Mouse (Mus musculus) myocyte (in vitro differentiated cells): ENCODE results near the gene Fam129a. TPM values are rescaled to one million over a fixed set of nuclear protein-coding genes. Genes with fewer than 3 reads are reported as not detected.

ENCODE experiments used
- H3K27me3 ChIP-seq: one replicate; pipeline ENCODE4 v1.6.1; 2011; ENCODE audit not compliant: control insufficient read depth, insufficient read depth, insufficient read length
- H3K36me3 ChIP-seq: one replicate; pipeline ENCODE4 v1.6.1; 2011; ENCODE audit not compliant: control insufficient read depth, insufficient read depth
- H3K4me2 ChIP-seq: one replicate; pipeline ENCODE4 v1.6.1; 2011; ENCODE audit warnings: low read depth, control low read depth
- H3K4me3 ChIP-seq: one replicate; pipeline ENCODE4 v1.5.1; 2011; ENCODE audit warnings: mild to moderate bottlenecking, control low read depth, moderate library complexity
- H3K79me2 ChIP-seq: one replicate; pipeline ENCODE4 v1.6.1; 2011; ENCODE audit not compliant: control insufficient read depth, insufficient read depth
- H3ac ChIP-seq: one replicate; pipeline ENCODE4 v1.6.1; 2011; ENCODE audit not compliant: control insufficient read depth, insufficient read length
- CEBPB ChIP-seq: IDR thresholded peaks from 2 replicates; pipeline ENCODE4 v1.6.1; 2011; ENCODE audit warnings: mild to moderate bottlenecking, moderate library complexity; ENCODE audit not compliant: poor library complexity, insufficient read depth, severe bottlenecking
- E2F4 ChIP-seq: IDR thresholded peaks from one replicate; pipeline ENCODE4 v1.6.1; 2011; ENCODE audit warnings: mild to moderate bottlenecking, control low read depth, moderate library complexity; ENCODE audit not compliant: insufficient read depth
- MAX ChIP-seq: IDR thresholded peaks from one replicate; pipeline ENCODE4 v1.6.1; 2011; ENCODE audit warnings: low read depth, mild to moderate bottlenecking, control low read depth
- MYOD1 ChIP-seq, 3 experiments: IDR thresholded peaks; one replicate each; pipeline ENCODE4 v1.6.1; 2011; ENCODE audit warnings: control low read depth in 2 of 3, low read depth in 2 of 3, mild to moderate bottlenecking in 2 of 3, moderate library complexity in 1 of 3; ENCODE audit not compliant: insufficient read length in 2 of 3, control insufficient read depth in 1 of 3
- MYOG ChIP-seq, 3 experiments: IDR thresholded peaks; one replicate each; pipeline ENCODE4 v1.6.1; 2011; ENCODE audit warnings: control low read depth in 2 of 3, low read depth in 2 of 3, mild to moderate bottlenecking in 2 of 3; ENCODE audit not compliant: insufficient read length in 2 of 3, control insufficient read depth in 1 of 3, insufficient read depth in 1 of 3
- POLR2A ChIP-seq: IDR thresholded peaks from one replicate; pipeline ENCODE4 v1.6.1; 2011; ENCODE audit warnings: low read depth, mild to moderate bottlenecking, control low read depth, moderate library complexity; ENCODE audit not compliant: insufficient read length
- POLR2AphosphoS2 ChIP-seq: IDR thresholded peaks from one replicate; pipeline ENCODE4 v1.6.1; 2011; ENCODE audit warnings: low read depth, control low read depth; ENCODE audit not compliant: insufficient read length
- REST ChIP-seq: IDR thresholded peaks from one replicate; pipeline ENCODE4 v1.6.1; 2011; ENCODE audit warnings: mild to moderate bottlenecking, control low read depth, moderate library complexity; ENCODE audit not compliant: insufficient read depth, insufficient read length
- SRF ChIP-seq: IDR thresholded peaks from one replicate; pipeline ENCODE4 v1.6.1; 2011; ENCODE audit warnings: low read depth; ENCODE audit not compliant: control insufficient read depth, insufficient read length
- TCF12 ChIP-seq: IDR thresholded peaks from one replicate; pipeline ENCODE4 v1.6.1; 2011; ENCODE audit warnings: mild to moderate bottlenecking, control low read depth; ENCODE audit not compliant: poor library complexity, insufficient read depth, severe bottlenecking
- TCF3 ChIP-seq: IDR thresholded peaks from one replicate; pipeline ENCODE4 v1.6.1; 2011; ENCODE audit warnings: low read depth, control low read depth; ENCODE audit not compliant: insufficient read length
- USF1 ChIP-seq: IDR thresholded peaks from one replicate; pipeline ENCODE4 v1.6.1; 2011; ENCODE audit warnings: low read depth, mild to moderate bottlenecking, control low read depth, moderate library complexity
- polyA plus RNA-seq: library from polyadenylated mRNA; unstranded; fragments of >200 nt; fragmentation: generic; extraction: Trizol; gene quantifications from one replicate; pipeline ENCODE4 v1.2.1, GENCODE M21; 2012; ENCODE audit warnings: missing spikeins

Fam129a gene
- polyA plus RNA-seq, 1 experiment, result 2.7 TPM

- TF ChIP-seq POLR2A (no peak), REST (no peak), MYOG (IDR thresholded peaks at IDR 0.05; ENCODE audit: control insufficient read depth in 1 of 3, insufficient read depth in 1 of 3, insufficient read length in 2 of 3, low read depth in 2 of 3) (no peak), SRF (no peak), TCF3 (no peak), E2F4 (no peak), CEBPB (no peak), TCF12 (no peak), MAX (no peak), MYOD1 (IDR thresholded peaks at IDR 0.05; ENCODE audit: control insufficient read depth in 1 of 3, insufficient read length in 2 of 3, low read depth in 2 of 3) (no peak), USF1 (no peak), POLR2AphosphoS2 (no peak)
- no peak overlapping the region for H3ac ChIP-seq
- no peak overlapping the region for H3K4me3 ChIP-seq
- peak overlapping the region; percentile 24 for H3K4me2 ChIP-seq
- H3K36me3 ChIP-seq, result no peaks in the 10 kb centered on the region
- H3K27me3 ChIP-seq, result no peaks in the 10 kb centered on the region
- H3K79me2 ChIP-seq, result no peaks in the 10 kb centered on the region
These were observed 104.7 kb downstream of the Fam129a start for GRCm38 (mm10) chr1:151675684-151676083.

GRCm38 (mm10) chr1:151677185-151677809 lies 106.3 kb downstream of the Fam129a start:
- peak overlapping the region; percentile 70 for H3K4me2 ChIP-seq
- H3K4me3 ChIP-seq, result no peak overlapping the region
- TF ChIP-seq SRF (no peak), CEBPB (no peak), MYOD1 (IDR thresholded peaks at IDR 0.05; ENCODE audit: control insufficient read depth in 1 of 3, insufficient read length in 2 of 3, low read depth in 2 of 3) (no peak), REST (no peak), TCF3 (no peak), POLR2A (no peak), TCF12 (no peak), POLR2AphosphoS2 (no peak), USF1 (no peak), MYOG (IDR thresholded peaks at IDR 0.05; ENCODE audit: control insufficient read depth in 1 of 3, insufficient read depth in 1 of 3, insufficient read length in 2 of 3, low read depth in 2 of 3) (no peak), E2F4 (no peak), MAX (no peak)

DNA sequence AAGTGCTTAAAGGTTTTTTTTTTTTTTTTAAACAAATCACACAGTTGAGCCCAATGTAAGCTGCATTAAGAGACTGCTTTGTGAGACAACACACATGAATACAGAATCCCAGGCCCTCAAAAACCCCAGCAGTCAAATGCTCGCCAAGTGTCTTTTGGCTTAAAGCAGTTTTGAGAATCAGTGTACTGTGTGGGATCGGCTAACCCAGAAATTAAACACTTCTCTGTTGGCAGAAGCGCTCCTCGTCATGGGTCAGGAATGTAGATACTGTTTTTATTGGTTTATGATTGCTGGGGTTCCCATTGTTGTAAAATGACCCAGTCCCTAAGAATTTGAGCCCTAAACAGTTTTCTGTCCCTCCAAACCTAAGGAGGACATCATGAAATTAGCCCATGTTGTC lies 107.0 kb downstream of the Fam129a start:
- Histone ChIP-seq H3K4me3 (no peak overlapping the region), H3K27me3 (no peaks in the 10 kb centered on the region), H3K79me2 (no peaks in the 10 kb centered on the region), H3K4me2 (peak overlapping the region; percentile 70), H3ac (no peak overlapping the region), H3K36me3 (no peaks in the 10 kb centered on the region)
- TF ChIP-seq MAX (no peak), MYOG (IDR thresholded peaks at IDR 0.05; ENCODE audit: control insufficient read depth in 1 of 3, insufficient read depth in 1 of 3, insufficient read length in 2 of 3, low read depth in 2 of 3) (no peak), CEBPB (no peak), REST (no peak), E2F4 (no peak), POLR2A (no peak), TCF3 (no peak), SRF (no peak), TCF12 (no peak), USF1 (no peak)

More at GRCm38 (mm10) chr1:151677185-151677809, 106.3 kb downstream of the Fam129a start:
- Histone ChIP-seq H3K36me3 (no peaks in the 10 kb centered on the region), H3K79me2 (no peaks in the 10 kb centered on the region), H3ac (no peak overlapping the region), H3K27me3 (no peaks in the 10 kb centered on the region)

DNA sequence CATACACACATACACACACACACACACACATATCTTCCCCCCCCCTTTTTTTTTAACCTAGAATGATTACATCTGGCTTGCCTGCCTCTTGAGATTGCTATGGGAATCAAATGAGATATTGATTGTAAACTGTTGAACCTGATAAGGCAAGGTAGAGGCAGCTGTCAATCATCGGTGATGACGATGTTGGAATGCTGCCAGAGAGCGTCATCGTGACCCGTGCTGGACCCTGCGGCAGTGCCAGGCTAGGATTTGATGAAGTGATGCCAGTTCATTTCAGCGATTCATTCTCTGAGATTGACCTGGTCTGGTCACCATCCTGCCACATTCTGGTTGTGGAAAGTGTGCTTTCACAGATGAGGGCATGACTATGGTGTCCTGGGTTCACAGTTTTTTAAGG lies 108.2 kb downstream of the Fam129a start:
- Histone ChIP-seq H3K4me2 (no peak overlapping the region), H3K27me3 (no peaks in the 10 kb centered on the region), H3K36me3 (no peaks in the 10 kb centered on the region), H3K79me2 (no peaks in the 10 kb centered on the region), H3K4me3 (no peak overlapping the region), H3ac (no peak overlapping the region)
- TF ChIP-seq CEBPB (no peak), MYOG (IDR thresholded peaks at IDR 0.05; ENCODE audit: control insufficient read depth in 1 of 3, insufficient read depth in 1 of 3, insufficient read length in 2 of 3, low read depth in 2 of 3) (no peak), TCF3 (no peak), POLR2A (no peak), TCF12 (no peak), REST (no peak), E2F4 (no peak), USF1 (no peak), SRF (no peak), POLR2AphosphoS2 (no peak), MYOD1 (IDR thresholded peaks at IDR 0.05; ENCODE audit: control insufficient read depth in 1 of 3, insufficient read length in 2 of 3, low read depth in 2 of 3) (no peak), MAX (no peak)
